Mouse (Mus musculus) kidney, postnatal 0 days (tissue): ENCODE results near the gene Fars2. TPM values are rescaled to one million over a fixed set of nuclear protein-coding genes. Genes with fewer than 3 reads are reported as not detected.
A peak's percentile ranks its signal among the peaks of the same experiment; 100 is the strongest.
"Not testable (repeated sequence)": the region's sequence is repeated elsewhere in the genome, so short reads cannot be mapped to it uniquely, and the experiment has no call there.

Experiments used
- ATAC-seq: fragments of 200-750 bp; cut with Nextera tagmentation; replicated peaks from 2 replicates; pipeline ENCODE4 v1.8.0; 2017; ENCODE audit warnings: low read depth, moderate number of reproducible peaks, moderate TSS enrichment, moderate library complexity; ENCODE audit not compliant: low FRiP score
- DNase-seq: peaks from one replicate; pipeline ENCODE4 v3.0.0-alpha.2; 2016; ENCODE audit warnings: low spot score
- H3K27ac ChIP-seq: fragments of 300-500 bp; sonication (generic); 2 replicates; pipeline ENCODE4 v1.5.1; 2014; ENCODE audit warnings: mild to moderate bottlenecking
- H3K27me3 ChIP-seq: fragments of 300-500 bp; sonication (generic); 2 replicates; pipeline ENCODE4 v1.6.1; 2014; ENCODE audit warnings: low read length, mixed read lengths; ENCODE audit not compliant: insufficient read depth
- H3K36me3 ChIP-seq: fragments of 300-500 bp; sonication (generic); 2 replicates; pipeline ENCODE4 v1.6.1; 2014; ENCODE audit warnings: low read length, mixed read lengths; ENCODE audit not compliant: insufficient read depth
- H3K4me1 ChIP-seq: fragments of 300-500 bp; sonication (generic); replicated peaks from 2 replicates; pipeline ENCODE4 v1.6.1; 2014; ENCODE audit warnings: antibody characterized with exemption, low read length, mixed read lengths; ENCODE audit not compliant: insufficient read depth
- H3K4me2 ChIP-seq: fragments of 300-500 bp; sonication (generic); 2 replicates; pipeline ENCODE4 v1.6.1; 2014; ENCODE audit warnings: mild to moderate bottlenecking, low read length, moderate library complexity, mixed read lengths
- H3K4me3 ChIP-seq: fragments of 300-500 bp; sonication (generic); replicated peaks from 2 replicates; pipeline ENCODE4 v1.5.1; 2014; ENCODE audit warnings: low read depth, low read length
- H3K9ac ChIP-seq: fragments of 300-500 bp; sonication (generic); 2 replicates; pipeline ENCODE4 v1.6.1; 2014; ENCODE audit warnings: low read depth, low read length
- H3K9me3 ChIP-seq: fragments of 300-500 bp; sonication (generic); replicated peaks from 2 replicates; pipeline ENCODE4 v1.6.1; 2016; ENCODE audit warnings: low read length, inconsistent platforms, mixed read lengths
- CTCF ChIP-seq: IDR thresholded peaks from 2 replicates; pipeline ENCODE4 v1.5.1; 2016; ENCODE audit warnings: antibody characterized with exemption, low read depth, mild to moderate bottlenecking, moderate library complexity
- WGBS: fragments of 180-500 bp; shearing (Covaris S2); extraction: QIAGEN DNeasy Blood & Tissue Kit; methylation state at CpG from one replicate; pipeline ENCODE4 v1.1.7; 2014; 5-methylcytosine and 5-hydroxymethylcytosine counted together
- polyA plus RNA-seq: library from polyadenylated mRNA; unstranded; fragments of >200 nt; fragmentation: Nextera tagmentation; extraction: Ambion mirVana; gene quantifications from 2 replicates; pipeline ENCODE4 v1.2.1, GENCODE M21; 2015

The Fars2 gene
- polyA plus RNA-seq, 1 experiment from 2014 or later = 54.7 TPM

GRCm38 (mm10) chr13:36416546-36416945 is 299.3 kb downstream of the Fars2 start:
- DNase-seq (no peak), ATAC-seq (no peak)
- Histone ChIP-seq H3K9me3 (no peaks in the 10 kb centered on the region), H3K4me1 (no peaks in the 10 kb centered on the region), H3K4me2 (no peak overlapping the region), H3K27ac (no peak overlapping the region), H3K27me3 (no peaks in the 10 kb centered on the region), H3K9ac (no peak overlapping the region), H3K4me3 (no peak overlapping the region), H3K36me3 (no peaks in the 10 kb centered on the region)
- no peak for TF ChIP-seq CTCF
- WGBS = 67% methylated on average over 4 of the region's 4 CpGs

- no peaks in the 10 kb centered on the region for H3K27me3 ChIP-seq
- H3K36me3 ChIP-seq = no peaks in the 10 kb centered on the region
- H3K27ac ChIP-seq = no peak overlapping the region
- H3K9me3 ChIP-seq = no peaks in the 10 kb centered on the region
- ATAC-seq (no peak), DNase-seq (no peak)
- no peak overlapping the region for H3K4me3 ChIP-seq
- H3K9ac ChIP-seq = no peak overlapping the region
- peak; percentile 44 for TF ChIP-seq CTCF
- no peaks in the 10 kb centered on the region for H3K4me1 ChIP-seq
- no peak overlapping the region for H3K4me2 ChIP-seq
Measured at GRCm38 (mm10) chr13:36419357-36419756, 302.1 kb downstream of the Fars2 start.

- no peak for ATAC-seq
- no peak for TF ChIP-seq CTCF
- Histone ChIP-seq H3K4me3 (no peak overlapping the region), H3K27ac (no peak overlapping the region), H3K9ac (no peak overlapping the region), H3K9me3 (no peaks in the 10 kb centered on the region), H3K27me3 (no peaks in the 10 kb centered on the region), H3K4me1 (peaks cover 5% of the 10 kb centered on the region; the same call in 1 of the 2 replicates), H3K4me2 (no peak overlapping the region), H3K36me3 (no peaks in the 10 kb centered on the region)
- 61% methylated on average over 3 of the region's 3 CpGs for WGBS
- DNase-seq = no peak
Measured at GRCm38 (mm10) chr13:36422446-36422845, 305.2 kb downstream of the Fars2 start.

GRCm38 (mm10) chr13:36425824-36426705 is 308.9 kb downstream of the Fars2 start:
- ATAC-seq = peak; percentile 54; the same call in 1 of the 2 replicates
- H3K9me3 ChIP-seq, H3K27me3 ChIP-seq, H3K36me3 ChIP-seq, H3K4me1 ChIP-seq, DNase-seq, H3K4me3 ChIP-seq, H3K4me2 ChIP-seq, H3K9ac ChIP-seq: not testable (repeated sequence)
- 12% methylated on average over 17 of the region's 17 CpGs for WGBS
- H3K27ac ChIP-seq = peak overlapping the region; percentile 58

GRCm38 (mm10) chr13:36429500-36430189 is 312.4 kb downstream of the Fars2 start:
- no peaks in the 10 kb centered on the region for H3K36me3 ChIP-seq
- H3K4me3 ChIP-seq = no peak overlapping the region
- H3K9me3 ChIP-seq = no peaks in the 10 kb centered on the region
- 49% methylated on average over 7 of the region's 7 CpGs for whole genome bisulfite sequencing
- H3K27ac ChIP-seq = no peak overlapping the region
- H3K27me3 ChIP-seq = no peaks in the 10 kb centered on the region
- H3K4me1 ChIP-seq = peaks cover 5% of the 10 kb centered on the region; the same call in 1 of the 2 replicates
- no peak overlapping the region for H3K4me2 ChIP-seq
- no peak for TF ChIP-seq CTCF
- ATAC-seq (no peak), DNase-seq (no peak)
- no peak overlapping the region for H3K9ac ChIP-seq

GRCm38 (mm10) chr13:36430420-36431114 is 313.4 kb downstream of the Fars2 start:
- Histone ChIP-seq H3K9ac (no peak overlapping the region), H3K4me2 (no peak overlapping the region), H3K4me3 (no peak overlapping the region), H3K36me3 (no peaks in the 10 kb centered on the region), H3K4me1 (peaks cover 4% of the 10 kb centered on the region; the same call in 1 of the 2 replicates), H3K9me3 (no peaks in the 10 kb centered on the region), H3K27ac (no peak overlapping the region), H3K27me3 (no peaks in the 10 kb centered on the region)
- WGBS = 68% methylated on average over 6 of the region's 6 CpGs
- TF ChIP-seq CTCF = no peak
- ATAC-seq (no peak), DNase-seq (no peak)
